Mouse (Mus musculus) bone marrow, adult 2 months (tissue): ENCODE measurements around the gene Zbed3.
A peak's percentile ranks its signal among the peaks of the same experiment; 100 is the strongest.

Experiments
- CTCF ChIP-seq: fragments of 200-500 bp; IDR thresholded peaks from 2 replicates; pipeline ENCODE4 v1.5.1; 2011; ENCODE audit warnings: low read length, control low read depth; ENCODE audit not compliant: control insufficient read depth, insufficient read depth
- POLR2A ChIP-seq: fragments of 200-500 bp; IDR thresholded peaks from 2 replicates; pipeline ENCODE4 v1.6.1; 2011; ENCODE audit warnings: low read depth, mild to moderate bottlenecking, control low read depth, low read length, borderline replicate concordance; ENCODE audit not compliant: control insufficient read depth

- TF ChIP-seq CTCF (peak; percentile 30; the same call in 1 of the 2 replicates), POLR2A (no peak)
Observed at GRCm38 (mm10) chr13:95323950-95324625, 676 bp downstream of the Zbed3 start.
